Mouse (Mus musculus) cerebellum, postnatal 10 days (tissue): ENCODE measurements around the gene Hcfc1r1.

Source experiments
- DNase-seq, 2 experiments: peaks; one replicate each; pipeline ENCODE4 v3.0.0; 2021; ENCODE audit warnings: mixed read lengths in 2 of 2

Hcfc1r1 gene

GRCm38 (mm10) chr17:23673424-23674073 is at the start of gene Hcfc1r1, which contains the start of gene Thoc6:
TSS of gene Hcfc1r1 (plus strand) at chr17:23673596.
TSS of gene Thoc6 (minus strand) at chr17:23673882.
- peak; percentile 96 to 97 for DNase-seq

DNA sequence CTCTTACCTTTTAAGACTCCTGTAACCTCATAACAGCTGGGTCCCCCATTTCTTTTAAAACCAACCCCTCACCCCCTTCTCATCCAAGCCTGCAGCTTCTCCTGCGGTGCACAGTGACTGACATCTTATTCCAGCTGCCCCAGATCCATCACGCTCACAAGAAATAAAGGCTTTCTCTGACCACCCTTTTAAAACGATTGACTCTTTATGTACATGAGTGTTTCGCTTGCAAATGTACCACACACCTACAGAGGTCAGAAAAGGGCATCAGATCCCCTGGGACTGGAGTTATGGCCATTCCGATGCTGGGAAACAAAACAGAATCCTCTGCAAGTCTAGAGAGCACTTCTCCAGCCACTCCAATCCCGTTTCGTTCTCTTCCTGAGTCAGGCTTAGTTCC is 45.6 kb upstream of the Hcfc1r1 start:
- no peak for DNase-seq

DNA sequence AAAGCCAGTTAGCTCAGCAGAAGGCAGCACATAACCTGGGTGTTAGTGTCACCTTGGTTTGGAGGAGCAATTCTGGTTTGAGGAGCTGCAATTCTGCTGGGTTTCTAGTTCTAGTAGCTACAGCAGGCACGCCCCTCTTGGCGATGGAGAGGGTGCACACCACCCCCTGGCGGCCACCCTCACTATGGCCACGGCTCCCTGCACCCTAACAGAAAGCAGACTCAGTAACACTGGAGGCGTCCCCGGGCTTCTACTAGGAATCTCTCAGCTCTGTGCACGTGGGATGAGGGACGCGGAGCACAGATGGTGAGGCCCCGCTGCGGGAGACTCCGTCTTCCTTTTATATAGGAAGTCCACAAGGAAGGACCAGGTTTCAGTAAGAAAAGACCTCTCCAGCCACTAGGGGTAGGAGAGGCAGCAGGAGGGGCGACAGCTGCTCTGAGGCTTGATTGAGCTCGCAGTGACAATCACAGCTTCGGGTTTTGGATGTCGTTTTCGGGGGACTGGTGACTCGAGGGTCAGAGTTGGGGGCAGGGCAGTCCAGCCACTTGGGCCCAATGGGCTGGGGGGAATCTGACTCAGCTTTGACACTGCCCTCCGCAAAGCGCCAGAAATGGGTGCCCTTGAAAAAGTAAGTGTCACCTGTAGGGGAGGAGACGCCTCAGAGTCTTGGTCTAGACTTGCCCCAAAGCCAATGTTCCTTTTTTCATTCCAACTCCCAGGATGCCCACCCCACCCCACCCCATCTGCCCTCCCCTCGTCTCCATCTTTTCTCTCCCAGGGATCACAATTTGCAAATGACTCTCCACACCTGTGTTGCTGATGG is 43.0 kb upstream of the Hcfc1r1 start:
- peak; percentile 91 to 93 for DNase-seq

DNA sequence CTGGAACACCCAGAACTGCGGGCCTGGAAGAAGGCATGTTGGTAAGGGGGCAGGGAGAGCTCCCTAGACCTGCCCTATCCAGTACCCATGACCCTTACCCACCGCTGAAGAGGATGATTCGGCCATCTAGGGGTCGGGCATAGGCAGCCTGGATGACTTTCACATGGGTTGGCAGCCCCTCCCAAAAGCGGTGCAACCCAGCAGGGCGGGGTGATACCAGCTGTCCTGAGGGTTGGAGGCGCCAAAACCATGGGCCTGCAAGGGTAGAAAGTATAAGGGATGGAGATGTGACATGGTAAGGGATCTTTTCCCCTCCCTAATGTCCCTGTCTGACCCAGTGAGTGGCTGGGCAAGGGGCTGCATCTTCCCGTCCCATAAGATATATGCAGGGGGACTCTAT is 42.2 kb upstream of the Hcfc1r1 start:
- DNase-seq: peak; percentile 52 to 62

DNA sequence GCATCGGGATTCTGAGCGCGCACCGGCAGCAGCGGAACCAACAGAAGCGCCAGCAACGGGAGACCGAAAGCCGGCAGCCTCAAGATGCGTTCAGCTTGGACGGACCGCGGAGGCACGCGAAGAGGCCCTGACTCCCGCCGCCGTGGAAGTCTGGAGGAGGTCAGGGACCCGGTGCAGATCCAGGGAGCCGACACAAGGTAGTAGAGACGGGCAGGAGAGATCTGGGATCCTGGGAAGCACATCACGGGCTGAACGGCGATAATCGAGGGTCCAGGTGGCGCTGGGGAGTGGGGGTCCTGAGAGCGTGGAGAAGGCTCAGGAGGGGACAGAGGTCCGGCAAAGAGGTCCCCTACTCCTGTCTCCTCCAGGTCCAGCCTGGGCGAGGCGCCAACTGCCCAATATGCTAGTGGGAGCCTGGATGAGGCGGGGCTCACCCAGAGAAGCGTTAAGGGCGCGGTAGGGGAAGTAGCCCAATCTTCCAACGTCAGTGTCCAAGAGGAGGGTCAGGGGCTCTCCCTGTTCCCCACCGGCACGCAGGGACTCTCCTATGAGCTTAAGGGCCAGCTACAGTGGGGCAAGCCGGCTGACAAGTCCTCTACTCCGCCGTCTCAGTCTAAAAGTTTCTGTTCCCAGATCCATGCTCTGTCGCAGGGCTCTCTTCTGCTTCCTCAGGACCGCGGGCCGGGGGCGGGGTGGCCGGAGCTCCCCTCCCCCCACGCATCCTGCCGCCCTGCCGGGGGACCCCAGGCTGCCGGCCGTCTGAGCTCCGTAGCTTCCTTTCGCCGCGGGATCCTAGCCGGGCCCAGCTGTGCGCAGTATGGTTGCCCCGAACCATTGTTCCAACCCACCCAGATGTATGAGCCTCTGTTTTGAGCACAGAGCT is 28.5 kb upstream of the Hcfc1r1 start, which contains the start of gene Mmp25:
Gene Mmp25, minus strand, starts transcription at position 665 of the 883 bp plus-strand sequence.
- peak; percentile 66 to 67 for DNase-seq

- no peak for DNase-seq
Measured at GRCm38 (mm10) chr17:23645894-23646293, 27.5 kb upstream of the Hcfc1r1 start.

DNA sequence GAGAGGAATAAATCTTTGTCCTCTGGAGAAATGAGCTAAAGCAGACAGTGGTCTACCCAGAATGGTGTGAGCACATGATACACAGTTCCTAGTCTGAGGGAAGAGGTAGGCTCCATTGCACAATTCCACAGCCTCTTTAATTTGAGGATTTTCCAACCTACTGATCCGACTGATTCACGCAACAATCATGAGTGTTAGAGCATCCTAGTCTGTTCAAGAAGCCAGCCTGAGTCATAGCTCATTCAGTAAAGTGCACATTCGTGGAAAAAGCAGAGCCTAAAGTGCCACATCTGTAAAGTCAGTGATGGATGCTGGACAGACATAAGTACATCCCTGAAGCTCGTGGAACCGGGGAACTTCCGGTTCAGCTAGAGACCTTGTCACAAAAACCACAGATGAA is 22.0 kb upstream of the Hcfc1r1 start:
- no peak for DNase-seq

GRCm38 (mm10) chr17:23653324-23653723 is 20.1 kb upstream of the Hcfc1r1 start:
- no peak for DNase-seq

DNA sequence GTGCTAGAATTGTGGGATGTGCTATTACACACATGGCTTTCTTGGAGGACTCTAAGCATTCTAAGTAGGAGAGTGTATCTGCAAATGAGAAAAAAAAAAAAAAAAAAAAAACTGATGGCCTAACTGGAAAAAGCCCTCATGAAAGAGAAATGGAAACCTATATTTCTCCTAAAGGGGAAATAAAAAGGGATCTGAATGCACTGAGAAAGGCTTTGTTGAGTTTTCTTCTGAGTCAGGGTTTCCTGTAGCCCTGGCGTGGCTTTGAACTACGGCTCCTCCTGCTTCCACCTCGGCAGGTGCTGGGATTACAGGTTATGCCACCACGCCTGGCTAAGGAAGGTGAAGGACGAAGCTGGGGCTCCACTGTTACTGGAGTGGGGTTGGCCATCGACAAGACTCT is 19.4 kb upstream of the Hcfc1r1 start:
- no peak for DNase-seq

- no peak for DNase-seq
Measured at GRCm38 (mm10) chr17:23654410-23654809, 19.0 kb upstream of the Hcfc1r1 start.

- DNase-seq: no peak
Measured at GRCm38 (mm10) chr17:23658450-23658849, 14.9 kb upstream of the Hcfc1r1 start.

DNA sequence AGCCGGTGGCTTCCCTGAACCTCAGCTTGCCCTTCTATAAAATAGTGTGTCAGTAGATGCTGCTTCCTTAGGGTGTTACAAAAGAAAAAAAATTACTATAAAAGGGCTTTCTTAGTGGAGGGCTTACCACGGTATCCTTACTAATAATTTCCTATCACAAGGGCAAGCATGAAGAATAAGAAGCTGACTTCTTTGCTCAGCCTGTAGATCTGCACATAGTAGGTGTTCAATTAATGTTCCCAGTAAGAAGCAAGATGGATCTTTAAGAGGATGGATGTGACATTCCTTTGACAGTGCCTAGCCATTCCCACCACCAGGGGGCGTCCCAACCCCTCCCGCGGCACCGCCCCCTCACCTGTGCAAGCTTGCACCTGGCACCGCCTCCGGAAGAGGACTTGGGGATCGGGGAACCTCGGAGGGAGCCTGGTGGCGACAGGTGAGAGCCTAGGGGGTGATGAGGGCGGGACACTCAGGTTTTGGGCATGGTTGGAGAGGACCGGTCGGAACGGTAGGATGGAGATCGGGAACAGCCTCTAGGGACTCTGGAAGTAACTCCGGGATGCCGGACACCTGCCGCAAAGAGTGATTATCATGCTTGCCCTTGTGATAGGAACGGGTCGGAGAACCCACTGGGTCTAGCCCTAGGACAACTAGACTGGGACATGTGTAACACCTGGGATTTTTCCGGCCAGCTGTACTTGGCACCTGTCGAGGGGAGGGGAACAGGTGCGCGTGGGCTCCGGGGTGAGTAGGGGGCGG is 13.1 kb upstream of the Hcfc1r1 start, which contains the start of gene Bicdl2:
Gene Bicdl2, plus strand, starts transcription at position 390 of the 759 bp plus-strand sequence.
- peak; percentile 59 to 74 for DNase-seq

GRCm38 (mm10) chr17:23660876-23661200 is 12.6 kb upstream of the Hcfc1r1 start:
- DNase-seq: no peak

GRCm38 (mm10) chr17:23661526-23661925 is 11.9 kb upstream of the Hcfc1r1 start:
- DNase-seq: peak in 1 of 2 experiments; percentile 40

DNA sequence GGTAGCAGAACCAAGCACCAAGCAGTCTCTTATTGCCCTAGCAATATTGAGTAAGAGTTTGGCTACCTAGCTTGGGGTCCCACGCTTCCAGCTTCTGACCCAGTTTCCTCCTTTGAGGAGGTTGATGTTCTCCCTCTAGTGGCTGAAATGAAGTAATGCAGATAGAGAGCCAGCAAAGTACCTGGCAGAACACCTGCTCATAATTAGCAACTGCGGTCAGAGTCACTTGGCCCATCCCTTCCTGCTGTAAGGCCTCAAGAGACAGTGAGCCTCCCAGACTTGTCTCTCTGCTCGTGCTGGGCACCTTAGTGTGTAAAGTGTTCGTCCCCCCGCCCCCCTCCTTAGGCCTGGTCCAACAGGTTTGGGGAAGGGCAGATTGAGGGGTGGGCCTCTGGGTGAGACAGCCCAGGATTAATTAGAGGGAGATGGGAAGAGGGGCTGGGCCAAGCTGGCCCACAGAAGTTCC is 8.8 kb upstream of the Hcfc1r1 start:
- DNase-seq: peak; percentile 55 to 70

DNA sequence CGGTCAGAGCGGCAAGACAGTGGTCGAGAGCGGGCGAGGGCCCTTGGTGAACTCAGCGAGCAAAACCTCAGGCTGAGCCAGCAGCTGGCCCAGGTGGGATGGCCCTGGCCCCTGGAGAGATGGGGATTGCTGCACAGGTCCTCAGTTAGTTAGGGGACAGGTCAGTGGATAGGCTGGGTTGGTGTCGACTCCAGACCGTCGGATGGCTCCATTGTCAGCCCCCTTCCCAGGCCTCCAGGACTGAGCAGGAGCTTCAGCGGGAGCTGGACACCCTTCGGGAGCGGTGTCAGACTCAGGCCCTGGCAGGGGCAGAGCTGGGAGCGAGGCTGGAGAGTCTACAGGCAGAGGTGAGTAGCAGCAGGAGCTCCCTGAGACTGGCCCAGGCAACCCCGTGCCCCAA is 7.9 kb upstream of the Hcfc1r1 start:
- DNase-seq: no peak

- no peak for DNase-seq
Measured at GRCm38 (mm10) chr17:23670516-23671074, 2.8 kb upstream of the Hcfc1r1 start.

- no peak for DNase-seq
Measured at GRCm38 (mm10) chr17:23671519-23671918, 1.9 kb upstream of the Hcfc1r1 start.

- DNase-seq: no peak
Measured at GRCm38 (mm10) chr17:23672761-23673160, 635 bp upstream of the Hcfc1r1 start.

DNA sequence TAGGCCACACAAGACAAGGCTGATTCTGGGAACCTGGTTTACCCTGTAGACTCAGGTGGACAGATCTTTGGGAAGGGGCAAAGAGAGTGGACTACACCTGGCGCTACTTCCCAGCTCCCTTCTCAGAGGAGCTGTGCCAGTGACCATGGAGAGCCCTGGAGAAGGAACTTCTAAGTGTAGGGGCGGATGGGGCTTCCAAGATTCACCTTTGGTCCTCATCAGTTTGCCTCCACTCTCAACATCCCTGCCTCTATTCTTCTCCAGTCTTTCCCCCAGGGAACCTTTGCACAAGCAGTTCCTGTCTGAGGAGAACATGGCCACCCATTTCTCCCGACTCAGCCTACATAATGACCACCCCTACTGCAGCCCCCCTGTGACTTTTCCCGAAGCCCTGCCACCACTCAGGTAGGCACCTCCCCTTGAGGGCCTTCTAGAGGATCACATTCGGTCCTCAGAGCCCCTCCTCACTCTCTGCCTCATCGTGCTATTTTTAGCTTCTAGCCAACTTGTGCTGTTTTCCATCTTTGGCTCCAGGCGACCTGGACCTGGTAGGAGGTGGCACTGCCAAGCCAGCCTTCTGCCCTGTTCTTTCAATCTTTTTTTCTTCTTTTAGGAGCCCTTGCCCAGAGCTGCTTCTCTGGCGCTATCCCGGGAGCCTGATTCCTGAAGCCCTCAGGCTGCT is 1.0 kb downstream of the Hcfc1r1 start:
- DNase-seq: peak; percentile 75 to 77

DNA sequence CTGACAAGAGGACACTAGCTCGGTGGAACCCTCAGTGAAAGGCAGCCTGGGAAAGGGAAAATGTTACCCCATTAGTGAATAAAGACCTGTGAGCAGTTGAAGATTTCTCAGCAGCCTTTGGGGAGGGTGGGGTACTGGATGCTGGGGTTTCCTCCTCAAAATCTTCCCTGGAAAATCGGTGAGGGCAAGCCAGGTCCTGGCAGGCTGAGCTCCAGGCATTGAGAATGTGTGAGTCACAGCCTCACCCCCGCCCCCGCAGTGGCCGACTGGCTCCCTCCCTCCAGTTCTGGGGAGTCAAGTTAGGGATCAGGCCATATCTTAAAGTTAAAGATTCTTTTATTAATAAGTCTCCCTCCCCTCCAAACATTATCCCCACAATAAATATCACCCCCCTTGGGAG is 1.7 kb downstream of the Hcfc1r1 start:
- peak; percentile 60 to 62 for DNase-seq
